ENCODE assay signal across 10 mouse cellular contexts in genomic region chr3:49867951-49868584, GRCm38 (mm10).
A peak's percentile ranks its signal among the peaks of the same experiment; 100 is the strongest.
DNase-seq lines count a peak whose midpoint lies in the region; ATAC-seq lines count a peak whose summit lies in the region.
"Had no signal": no experiment of that assay in that cellular context is flagged by ENCODE, and none has a peak within 500 bp of the region (broad histone marks: within the 10 kb centered on the region; RNA-seq: fewer than 3 reads in every experiment).

No protein-coding gene starts in this region.

- 11% methylated on average over 4 of the region's 4 CpGs for WGBS in embryonic facial prominence, embryonic 10.5 days
- 2% methylated on average over 4 of the region's 4 CpGs for WGBS in forebrain, embryonic 12.5 days
- WGBS in limb, embryonic 10.5 days: 36% methylated on average over 4 of the region's 4 CpGs
- 4% methylated on average over 4 of the region's 4 CpGs for WGBS in neural tube, embryonic 13.5 days

- H3K4me1 ChIP-seq in embryonic facial prominence, embryonic 10.5 days: peaks cover 60% of the 10 kb centered on the region
- peaks cover 27% of the 10 kb centered on the region for H3K4me1 ChIP-seq in forebrain, embryonic 12.5 days
- H3K4me1 ChIP-seq in limb, embryonic 10.5 days: peaks cover 61% of the 10 kb centered on the region
- peaks cover 27% of the 10 kb centered on the region for H3K4me1 ChIP-seq in neural tube, embryonic 13.5 days (replicated peaks)

- no peak overlapping the region for H3K4me3 ChIP-seq in embryonic facial prominence, embryonic 10.5 days
- H3K4me3 ChIP-seq in forebrain, embryonic 12.5 days (replicated peaks): no peak overlapping the region
- H3K4me3 ChIP-seq in limb, embryonic 10.5 days: no peak overlapping the region
- no peak overlapping the region for H3K4me3 ChIP-seq in neural tube, embryonic 13.5 days

- H3K27ac ChIP-seq in embryonic facial prominence, embryonic 10.5 days (replicated peaks): peak overlapping the region; percentile 89
- H3K27ac ChIP-seq in forebrain, embryonic 12.5 days: peak overlapping the region; percentile 66
- peak overlapping the region; percentile 93 for H3K27ac ChIP-seq in limb, embryonic 10.5 days
- peak overlapping the region; percentile 78 for H3K27ac ChIP-seq in neural tube, embryonic 13.5 days (replicated peaks)

- H3K36me3 ChIP-seq in embryonic facial prominence, embryonic 10.5 days (replicated peaks): no peaks in the 10 kb centered on the region
- no peaks in the 10 kb centered on the region for H3K36me3 ChIP-seq in forebrain, embryonic 12.5 days (replicated peaks)
- H3K36me3 ChIP-seq in limb, embryonic 10.5 days: no peaks in the 10 kb centered on the region
- no peaks in the 10 kb centered on the region for H3K36me3 ChIP-seq in neural tube, embryonic 13.5 days

- H3K27me3 ChIP-seq in embryonic facial prominence, embryonic 10.5 days (replicated peaks; ENCODE audit: low read depth, poor library complexity, severe bottlenecking): no peaks in the 10 kb centered on the region
- H3K27me3 ChIP-seq in forebrain, embryonic 12.5 days: peaks cover 6% of the 10 kb centered on the region; the same call in 1 of the 2 replicates
- H3K27me3 ChIP-seq in limb, embryonic 10.5 days (ENCODE audit: low read depth, poor library complexity, severe bottlenecking): no peaks in the 10 kb centered on the region
- no peaks in the 10 kb centered on the region for H3K27me3 ChIP-seq in neural tube, embryonic 13.5 days

- H3K9me3 ChIP-seq in embryonic facial prominence, embryonic 10.5 days: no peaks in the 10 kb centered on the region
- no peaks in the 10 kb centered on the region for H3K9me3 ChIP-seq in forebrain, embryonic 12.5 days
- no peaks in the 10 kb centered on the region for H3K9me3 ChIP-seq in limb, embryonic 10.5 days (replicated peaks)
- H3K9me3 ChIP-seq in neural tube, embryonic 13.5 days: no peaks in the 10 kb centered on the region

- peak; percentile 52 for DNase-seq in embryonic facial prominence, embryonic 10.5 days (ENCODE audit: low spot score)
- DNase-seq in limb, embryonic 10.5 days (ENCODE audit: low spot score): peak; percentile 49
- DNase-seq in spleen, adult 12 weeks (ENCODE audit: low spot score): no peak
- no peak for DNase-seq in cerebellum, adult 11-12 months
- DNase-seq: gastrocnemius, postnatal 25 days; lung, adult 2 months; thymus, postnatal 4 days had no signal

- H3K9ac ChIP-seq in forebrain, embryonic 12.5 days: no peak overlapping the region
- H3K9ac ChIP-seq in neural tube, embryonic 13.5 days: no peak overlapping the region

- ATAC-seq in forebrain, embryonic 12.5 days (ENCODE audit: low FRiP score): peak; percentile 53; the same call in 1 of the 2 replicates
- peak; percentile 54 for ATAC-seq in neural tube, embryonic 13.5 days (ENCODE audit: low read depth)
- ATAC-seq in erythroid progenitor cell, adult 5-6 weeks (replicated peaks; ENCODE audit: low FRiP score, poor library complexity, severe bottlenecking): no peak

- peak overlapping the region; percentile 1; the same call in 1 of the 2 replicates for H3K4me2 ChIP-seq in forebrain, embryonic 12.5 days
- H3K4me2 ChIP-seq in neural tube, embryonic 13.5 days: peak overlapping the region; percentile 24

Comparison
In these comparisons a context has a peak if more than half of its experiments do, and no peak if none do; other contexts are left out.
1. DNase-seq: peak in embryonic facial prominence, embryonic 10.5 days (single experiment) and limb, embryonic 10.5 days (single experiment); none in spleen, adult 12 weeks (single experiment) and cerebellum, adult 11-12 months (single experiment).
2. Peak in every context shown above with its lines, with median percentiles within 50 percentile points of each other: H3K27ac ChIP-seq.